Comparison of ENCODE assay signal across 17 mouse cellular contexts in genomic region chr2:9596135-9596534, GRCm38 (mm10).
"Had no signal": no experiment of that assay in that cellular context is flagged by ENCODE, and none has a peak within 500 bp of the region (broad histone marks: within the 10 kb centered on the region; RNA-seq: fewer than 3 reads in every experiment).

No protein-coding gene starts in this region.

- DNase-seq: kidney, adult 18-20 months; kidney, adult 9 months; kidney, postnatal 14 days; kidney, postnatal 4 days; liver; lung, adult 18-20 months; lung, postnatal 10 days; lung, postnatal 36 days had no signal

- H3K27ac ChIP-seq: limb, embryonic 10.5 days; limb, embryonic 13.5 days; liver, embryonic 12.5 days; liver, embryonic 15.5 days; lung, embryonic 15.5 days; midbrain, embryonic 10.5 days; midbrain, embryonic 13.5 days had no signal

- H3K27me3 ChIP-seq: limb, embryonic 13.5 days; liver, embryonic 12.5 days; liver, embryonic 15.5 days; lung, embryonic 15.5 days; midbrain, embryonic 13.5 days had no signal

- H3K4me1 ChIP-seq: limb, embryonic 13.5 days; liver, embryonic 12.5 days; liver, embryonic 15.5 days; lung, embryonic 15.5 days; midbrain, embryonic 13.5 days had no signal

- H3K4me3 ChIP-seq: limb, embryonic 10.5 days; limb, embryonic 13.5 days; liver, embryonic 12.5 days; liver, embryonic 15.5 days; lung, embryonic 15.5 days; megakaryocyte, embryonic 14.5 days; midbrain, embryonic 10.5 days; midbrain, embryonic 13.5 days; myocyte had no signal
